Mouse (Mus musculus) induced T-regulatory cell, adult 2 months (primary cell): Measurements from ENCODE around the gene Eml3.

Experiments
- DNase-seq: peaks from one replicate; pipeline ENCODE4 v3.0.0-alpha.2; 2012; ENCODE audit warnings: low read depth

Eml3 gene

DNA sequence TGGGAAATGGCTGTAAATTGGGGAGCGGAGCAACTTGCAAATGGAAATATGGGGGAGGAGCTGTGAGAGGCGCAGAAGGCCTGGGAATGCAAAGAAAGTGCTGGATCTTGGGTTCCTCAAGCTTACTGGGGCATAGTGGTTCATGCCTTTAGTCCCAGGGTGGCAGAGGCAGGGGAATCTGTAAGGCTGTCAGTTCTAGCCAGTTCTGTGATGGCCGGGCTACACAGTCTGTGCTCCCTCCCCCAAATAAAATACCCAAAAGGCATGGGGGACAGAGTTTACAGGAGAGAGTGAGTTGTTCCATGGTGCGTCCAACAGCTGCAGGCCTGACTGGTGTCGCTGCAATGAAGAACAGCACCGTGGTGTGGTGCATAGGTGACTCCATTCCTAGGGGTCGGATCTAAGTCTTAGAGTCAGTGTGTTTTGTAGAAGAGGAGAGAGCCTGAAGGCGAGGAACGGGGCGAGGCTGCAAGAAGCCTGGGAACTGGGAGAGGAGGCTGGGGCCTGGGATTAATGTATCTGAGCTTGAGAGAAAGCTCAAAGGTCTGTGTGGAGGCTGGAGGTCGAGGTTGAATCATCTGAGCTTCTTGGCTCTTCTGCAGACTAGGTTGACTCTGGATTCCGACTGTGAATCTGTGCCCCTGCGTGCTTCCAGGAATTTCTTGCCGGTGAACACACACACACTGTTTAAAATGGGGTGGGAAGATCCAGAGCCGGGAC, 59.2 kb downstream of the Eml3 start:
- peak; percentile 43 for DNase-seq

DNA sequence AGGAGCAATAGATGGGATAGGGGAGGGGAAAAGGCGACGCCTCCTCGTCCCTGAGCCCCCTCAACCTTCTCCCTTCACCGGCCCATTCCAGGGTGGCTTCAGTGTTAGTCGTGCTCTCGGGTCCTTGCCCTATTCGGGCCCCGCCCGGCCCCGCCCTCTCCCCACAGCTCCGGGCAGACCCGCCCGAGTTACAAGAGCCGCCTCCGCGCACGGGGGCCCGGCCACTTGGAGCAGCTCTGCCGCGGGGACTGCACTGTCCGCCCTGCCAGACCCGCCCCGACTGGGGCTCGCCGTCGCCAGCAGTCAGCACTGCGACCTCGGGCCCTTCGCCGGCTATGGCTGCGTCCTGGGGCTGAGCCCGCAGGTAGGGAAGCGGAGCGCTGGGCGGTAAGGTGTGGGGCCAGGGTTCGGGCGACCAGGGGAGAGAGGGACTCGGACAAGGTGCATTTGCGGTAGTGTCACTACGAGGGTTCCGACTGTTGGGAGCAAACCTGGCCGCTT, 59.8 kb downstream of the Eml3 start, which contains the start of gene Ahnak:
TSS of gene Ahnak (plus strand) at position 219 of the 501 bp plus-strand sequence.
- DNase-seq = peak; percentile 83

DNA sequence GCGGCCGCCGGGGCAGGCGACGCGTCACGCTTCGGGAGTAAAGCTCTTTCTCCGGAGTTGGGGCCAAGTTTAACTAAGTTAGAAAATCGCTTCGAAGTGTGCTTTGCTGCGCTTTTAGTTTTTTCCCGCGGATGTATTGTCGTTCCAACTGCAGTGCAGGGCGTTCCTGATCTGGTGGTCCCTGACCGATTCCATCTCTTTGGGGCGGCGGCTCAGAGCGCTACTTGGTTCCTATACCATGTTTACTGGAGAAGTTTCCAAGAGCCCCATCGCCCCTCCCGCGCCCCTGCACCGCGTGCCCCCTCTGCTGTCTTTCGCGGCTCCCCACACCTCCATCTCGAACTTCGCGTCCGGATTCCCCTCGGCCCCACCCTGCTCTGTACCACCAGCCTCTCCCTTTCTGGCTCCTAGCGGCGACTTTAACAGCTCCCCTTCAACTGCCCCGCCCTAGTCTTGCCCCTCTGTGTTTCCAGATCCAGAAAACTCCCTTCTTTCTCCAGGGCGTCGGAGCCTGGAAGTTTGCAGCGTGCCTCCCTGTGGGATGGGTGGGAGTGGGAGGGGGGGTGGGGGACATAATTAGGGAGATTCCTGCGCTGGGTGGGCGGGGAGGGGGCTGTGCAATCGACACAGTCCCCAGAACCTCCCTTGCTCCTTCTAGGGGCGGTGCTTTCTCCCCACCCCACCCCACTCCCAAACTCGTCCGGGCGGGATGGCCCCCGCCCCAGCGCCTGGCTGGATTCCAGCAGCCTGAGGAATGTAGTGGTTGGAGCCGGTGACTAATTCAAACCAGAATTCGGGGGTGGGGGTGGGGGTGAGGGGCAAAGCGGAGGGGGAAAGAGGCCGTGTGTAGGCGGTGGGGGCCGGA, 60.4 kb downstream of the Eml3 start:
- peak; percentile 86 for DNase-seq

DNA sequence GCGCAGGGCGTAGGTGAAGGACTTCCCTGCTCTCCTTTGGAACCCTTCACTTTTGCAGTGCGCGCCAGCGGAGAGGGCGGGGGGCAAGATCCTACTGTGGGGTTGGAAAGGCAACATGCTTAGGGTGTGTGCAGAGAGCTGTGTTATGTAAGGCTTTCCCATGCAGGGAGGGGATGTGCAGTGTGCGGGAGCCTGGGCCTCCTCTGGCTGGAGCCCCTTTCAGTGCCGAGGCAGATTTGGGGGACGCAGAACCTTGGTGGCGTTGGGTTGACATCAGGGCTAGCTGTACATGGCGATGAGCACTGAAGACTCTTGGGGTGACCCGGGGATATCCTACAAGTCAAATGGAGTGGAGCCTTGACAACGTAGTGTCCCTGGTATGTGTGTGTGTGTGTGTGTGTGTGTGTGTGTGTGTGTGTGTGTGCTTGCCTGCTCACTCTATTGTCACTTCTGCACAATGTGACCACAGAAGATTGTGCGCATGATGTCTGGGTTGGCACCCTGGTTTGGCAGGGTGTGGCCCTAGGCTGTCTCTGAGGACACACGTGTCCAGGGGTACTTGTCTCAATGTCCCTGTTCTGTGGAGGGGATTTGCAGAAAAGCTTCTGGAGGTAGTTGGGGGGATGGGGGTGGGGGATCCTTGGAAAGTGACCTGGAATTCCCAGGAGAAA, 61.2 kb downstream of the Eml3 start:
- peak; percentile 75 for DNase-seq
